ENCODE assay signal across 22 mouse cellular contexts in the genomic region with DNA sequence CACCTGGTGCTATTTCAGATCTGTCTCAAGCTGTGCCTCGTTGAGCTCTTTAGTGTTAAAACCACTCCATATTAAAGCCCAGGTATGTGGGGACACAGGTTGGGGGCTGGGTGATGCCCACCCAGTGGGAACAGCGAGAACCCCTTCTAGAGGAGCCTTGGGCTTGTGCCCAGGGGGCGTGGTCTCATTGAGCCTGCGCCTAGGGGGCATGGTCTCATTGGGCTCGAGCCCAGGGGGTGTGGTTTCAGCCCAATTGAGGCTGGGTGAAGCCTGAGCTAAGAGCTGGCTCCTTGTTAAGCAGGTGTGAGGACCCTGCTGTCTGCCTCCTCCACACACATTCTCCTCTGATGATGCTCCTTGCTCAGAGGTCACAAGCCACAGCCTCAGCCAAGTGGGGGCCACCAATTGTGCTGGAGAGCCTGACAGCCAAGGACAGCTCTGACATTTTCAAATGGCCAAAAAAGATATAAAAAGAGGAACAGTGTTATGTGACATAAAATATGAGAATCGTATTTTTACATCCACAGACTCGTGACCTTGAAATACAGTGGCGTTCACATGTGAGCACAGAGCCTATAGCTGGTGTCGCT.
DNase-seq lines count a peak whose midpoint lies in the region; TF ChIP-seq lines count a peak whose summit lies in the region.
"Had no signal": no experiment of that assay in that cellular context is flagged by ENCODE, and none has a peak within 500 bp of the region (broad histone marks: within the 10 kb centered on the region; RNA-seq: fewer than 3 reads in every experiment).

No protein-coding gene starts in this region.

- no peaks in the 10 kb centered on the region for H3K9me3 ChIP-seq in embryonic facial prominence, embryonic 10.5 days
- H3K9me3 ChIP-seq: embryonic facial prominence, embryonic 12.5 days; forebrain, embryonic 12.5 days; heart, embryonic 10.5 days; limb, embryonic 12.5 days; liver, embryonic 12.5 days had no signal

- intact Hi-C loops in left cerebral cortex, postnatal 4 days (cut with DNase I): no loop called here

- WGBS in embryonic facial prominence, embryonic 10.5 days: 66% methylated on average over 9 of the region's 9 CpGs

- H3K27me3 ChIP-seq in embryonic facial prominence, embryonic 10.5 days (replicated peaks; ENCODE audit: low read depth, poor library complexity, severe bottlenecking): 0 out of 2 replicates have a peak, but pooled peaks cover 2% of the 10 kb centered on the region
- H3K27me3 ChIP-seq: liver, embryonic 12.5 days had no signal

- H3K27ac ChIP-seq in embryonic facial prominence, embryonic 10.5 days (replicated peaks): no peak overlapping the region
- H3K27ac ChIP-seq: embryonic facial prominence, embryonic 12.5 days; forebrain, embryonic 12.5 days; heart, embryonic 10.5 days; hindbrain, embryonic 14.5 days; limb, embryonic 12.5 days; liver, embryonic 12.5 days had no signal

- TF ChIP-seq CTCF in brain, embryonic 14.5 days (IDR thresholded peaks at IDR 0.05; ENCODE audit: borderline replicate concordance, extremely low read depth, insufficient read depth, insufficient read length): no peak

- peaks cover 4% of the 10 kb centered on the region for H3K4me1 ChIP-seq in embryonic facial prominence, embryonic 10.5 days
- H3K4me1 ChIP-seq: embryonic facial prominence, embryonic 12.5 days; heart, embryonic 10.5 days; limb, embryonic 12.5 days; liver, embryonic 12.5 days had no signal

- H3K4me3 ChIP-seq in embryonic facial prominence, embryonic 10.5 days: no peak overlapping the region
- H3K4me3 ChIP-seq: embryonic facial prominence, embryonic 12.5 days; forebrain, embryonic 12.5 days; heart, embryonic 10.5 days; limb, embryonic 12.5 days; liver, embryonic 12.5 days had no signal

- peak; percentile 40 for DNase-seq in adrenal gland, adult 2 months
- DNase-seq in adrenal gland, postnatal 4 days (ENCODE audit: low spot score in 2 of 2): no peak
- peak; percentile 25 for DNase-seq in left cerebral cortex, postnatal 4 days
- no peak for DNase-seq in left cerebral cortex, adult 9 months (ENCODE audit: low spot score in 2 of 2)
- peak; percentile 16 for DNase-seq in right cerebral cortex, postnatal 4 days
- DNase-seq in right cerebral cortex, adult 2 months (ENCODE audit: low spot score in 2 of 2): no peak
- peak; percentile 36 for DNase-seq in brain, embryonic 14.5 days (ENCODE audit: low read depth)
- no peak for DNase-seq in embryonic facial prominence, embryonic 10.5 days (ENCODE audit: low spot score)
- DNase-seq: cerebellum, adult 9-10 months; gastrocnemius, postnatal 10 days; heart, postnatal 4 days; kidney, adult 18-20 months; kidney, postnatal 10 days; lung, adult 18-20 months; right cerebral cortex, postnatal 25 days; thymus, postnatal 25 days had no signal

- no peak for TF ChIP-seq POLR2A in brain, embryonic 14.5 days (IDR thresholded peaks at IDR 0.05; ENCODE audit: borderline replicate concordance, extremely low read depth, insufficient read depth, insufficient read length, poor library complexity, severe bottlenecking)

- no peaks in the 10 kb centered on the region for H3K36me3 ChIP-seq in embryonic facial prominence, embryonic 10.5 days (replicated peaks)
- H3K36me3 ChIP-seq: embryonic facial prominence, embryonic 12.5 days; forebrain, embryonic 12.5 days; heart, embryonic 10.5 days; limb, embryonic 12.5 days; liver, embryonic 12.5 days had no signal

Comparison
In these comparisons a context has a peak if more than half of its experiments do, and no peak if none do; other contexts are left out.
1. DNase-seq: peak in adrenal gland, adult 2 months (single experiment), left cerebral cortex, postnatal 4 days (single experiment), right cerebral cortex, postnatal 4 days (single experiment) and brain, embryonic 14.5 days (single experiment); none in adrenal gland, postnatal 4 days (0 of 2), left cerebral cortex, adult 9 months (0 of 2), right cerebral cortex, adult 2 months (0 of 2) and embryonic facial prominence, embryonic 10.5 days (single experiment).